Mouse (Mus musculus) gastrocnemius, postnatal 4 days (tissue): ENCODE data around the gene Mfge8. TPM values are rescaled to one million over a fixed set of nuclear protein-coding genes. Genes with fewer than 3 reads are reported as not detected.

Experiments
- DNase-seq, 2 experiments: peaks; one replicate each; pipeline ENCODE4 v3.0.0; 2021 to 2022; ENCODE audit warnings: low spot score in 2 of 2, mixed read lengths in 2 of 2
- long read RNA-seq, 2 experiments: library from polyadenylated mRNA; stranded (forward); transcript quantifications; one replicate each; pipeline ENCODE4 v2.0.0; 2021
- total RNA-seq, 2 experiments: library from RNA; stranded (reverse); gene quantifications; 2 replicates each; pipeline ENCODE4 v1.2.3; 2021

Mfge8 gene
- 100 to 1,000 TPM; 103 TPM for total RNA-seq
- long read RNA-seq, experiment 1, transcript Mfge8-202 (9 exons, 2,008 nt): major isoform, 163 of 240 reads
- long read RNA-seq, experiment 1, transcript Mfge8-201 (10 exons, 2,125 nt): minor isoform, 58 of 240 reads
- long read RNA-seq, experiment 1, transcript Mfge8-209 (6 exons, 2,330 nt): minor isoform, 6 of 240 reads
- long read RNA-seq, experiment 1, partial matches to known transcripts: 5 of 240 reads
- long read RNA-seq, experiment 1, other reads (novel, unspliced or antisense): 6 of 240 reads
- long read RNA-seq, experiment 2, transcript Mfge8-202 (9 exons, 2,008 nt): major isoform, 176 of 258 reads
- long read RNA-seq, experiment 2, transcript Mfge8-201 (10 exons, 2,125 nt): minor isoform, 61 of 258 reads
- long read RNA-seq, experiment 2, transcript Mfge8-209 (6 exons, 2,330 nt): minor isoform, 5 of 258 reads
- long read RNA-seq, experiment 2, partial matches to known transcripts: 8 of 258 reads
- long read RNA-seq, experiment 2, other reads (novel, unspliced or antisense): 7 of 258 reads

GRCm38 (mm10) chr7:79148711-79149266 is at the start of gene Mfge8:
TSS of gene Mfge8 (minus strand) at chr7:79149060.
- DNase-seq: peak; percentile 78 to 89

GRCm38 (mm10) chr7:79194560-79195413 is 45.9 kb upstream of the Mfge8 start:
- DNase-seq: no peak

- no peak for DNase-seq
Measured at GRCm38 (mm10) chr7:79193936-79194335, 45.1 kb upstream of the Mfge8 start.

- DNase-seq: no peak
Measured at GRCm38 (mm10) chr7:79191501-79191900, 42.6 kb upstream of the Mfge8 start.

DNA sequence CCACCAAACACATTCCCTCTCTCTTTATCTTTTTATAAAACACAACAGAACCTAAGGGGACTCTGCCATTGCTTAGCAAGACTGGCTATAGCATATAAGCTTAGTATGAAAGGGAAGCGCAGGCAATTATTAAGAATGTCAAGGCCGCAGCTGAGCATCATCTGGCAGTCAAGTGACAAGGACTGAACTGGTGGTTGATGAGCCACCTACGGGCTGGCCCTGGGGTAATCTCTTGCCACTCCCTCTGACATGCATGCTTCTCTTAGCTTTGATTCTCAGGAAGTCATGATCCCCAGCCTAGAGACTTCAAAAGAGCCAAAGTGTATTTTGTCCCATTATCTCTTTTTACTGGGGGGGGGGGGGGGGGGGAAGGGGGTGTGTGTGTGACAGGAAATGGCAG is 41.7 kb upstream of the Mfge8 start:
- no peak for DNase-seq

DNA sequence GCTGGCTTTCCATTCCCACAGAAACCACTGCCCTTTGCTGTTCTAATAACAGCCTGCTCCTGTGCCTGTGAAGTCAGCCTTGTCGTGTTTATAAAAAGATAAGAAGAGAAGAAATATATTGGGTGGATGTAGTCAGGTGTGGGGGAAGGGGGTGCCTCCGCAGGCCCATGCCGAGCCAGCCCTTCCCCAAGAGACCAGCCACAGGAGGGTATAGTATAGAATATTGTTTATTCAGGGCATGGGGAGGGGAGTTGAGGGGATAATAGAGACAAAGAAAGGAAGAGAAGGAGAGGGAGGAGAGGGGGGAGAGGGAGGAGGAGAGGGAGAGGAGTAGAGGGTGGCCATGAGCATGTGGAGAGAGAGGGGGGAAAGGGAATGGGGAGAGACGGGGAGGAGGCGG is 40.4 kb upstream of the Mfge8 start:
- no peak for DNase-seq

DNA sequence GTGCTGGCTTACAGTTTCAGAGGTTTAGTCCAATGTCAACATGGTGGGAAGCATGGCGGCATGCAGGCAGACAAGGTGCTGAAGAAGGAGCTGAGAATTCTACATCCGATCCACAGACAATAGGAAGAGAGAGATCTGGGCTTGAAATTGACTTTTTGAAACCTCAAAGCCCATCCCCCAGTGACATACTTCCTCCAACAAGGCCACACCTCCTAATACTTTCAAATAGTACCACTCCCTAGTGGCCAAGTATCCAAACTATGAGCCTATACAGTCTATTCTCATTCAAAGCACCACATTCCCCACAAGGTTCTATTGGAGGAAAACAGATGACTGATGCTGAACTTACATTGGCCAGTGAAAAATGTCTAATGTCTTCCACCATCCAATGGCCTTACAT is 38.7 kb upstream of the Mfge8 start:
- no peak for DNase-seq

DNA sequence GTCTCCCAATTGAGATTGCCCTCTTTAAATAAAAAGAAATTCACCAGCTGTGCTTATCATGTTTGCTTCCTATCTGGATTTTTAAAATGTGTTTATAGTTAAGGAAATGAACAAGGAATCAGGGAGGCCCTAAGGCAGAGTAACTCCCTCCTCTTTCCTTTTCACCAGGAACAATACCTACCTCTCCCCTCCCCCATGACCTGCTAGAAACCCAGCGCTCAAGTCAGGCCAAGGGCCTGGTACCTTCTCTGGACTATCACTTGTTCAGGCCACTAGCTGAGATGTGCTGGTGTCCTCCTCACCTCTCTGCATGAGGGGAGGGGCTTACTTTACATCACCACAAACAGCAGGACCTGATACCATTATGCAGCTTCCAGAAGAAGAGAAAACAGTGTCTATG is 34.6 kb upstream of the Mfge8 start:
- no peak for DNase-seq

DNA sequence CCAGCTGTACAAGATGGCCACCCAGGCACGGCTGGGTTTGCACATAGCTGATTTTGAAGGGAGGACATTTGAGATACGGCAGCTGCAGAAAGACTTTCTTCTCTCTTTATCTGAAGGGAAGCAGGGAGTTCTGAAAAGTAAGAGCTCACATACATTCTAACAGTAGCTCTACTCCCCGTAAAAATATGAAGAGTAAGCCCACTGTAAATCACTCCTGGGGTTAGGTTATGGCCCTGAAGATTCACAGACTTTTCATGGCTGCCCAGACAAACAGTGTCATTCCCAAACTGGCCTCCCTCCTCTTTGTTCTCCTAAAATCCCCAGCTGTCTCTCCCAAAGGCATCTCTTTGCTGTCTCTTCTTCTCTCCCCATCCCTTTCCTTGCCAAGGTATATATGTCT is 24.9 kb upstream of the Mfge8 start:
- DNase-seq: no peak

DNA sequence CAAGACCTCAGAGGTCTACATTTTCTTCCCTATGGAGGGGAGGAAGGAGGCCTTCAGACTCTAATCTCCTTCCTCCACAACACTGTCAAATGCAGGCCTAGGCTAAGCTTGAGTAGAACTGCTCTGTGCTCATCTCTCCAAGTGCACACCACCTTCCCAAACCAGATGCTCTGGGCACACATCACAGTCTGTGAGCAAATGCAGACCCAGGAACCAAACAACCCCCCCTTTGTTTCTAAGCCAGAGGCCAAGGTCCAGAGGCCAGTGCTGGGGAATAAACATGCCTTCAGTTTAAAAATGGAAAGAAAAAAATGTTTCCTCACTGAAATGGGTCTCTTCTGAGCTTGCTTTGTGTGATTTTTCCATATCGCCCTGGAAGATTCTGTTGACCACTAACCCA is 22.9 kb upstream of the Mfge8 start:
- no peak for DNase-seq

DNA sequence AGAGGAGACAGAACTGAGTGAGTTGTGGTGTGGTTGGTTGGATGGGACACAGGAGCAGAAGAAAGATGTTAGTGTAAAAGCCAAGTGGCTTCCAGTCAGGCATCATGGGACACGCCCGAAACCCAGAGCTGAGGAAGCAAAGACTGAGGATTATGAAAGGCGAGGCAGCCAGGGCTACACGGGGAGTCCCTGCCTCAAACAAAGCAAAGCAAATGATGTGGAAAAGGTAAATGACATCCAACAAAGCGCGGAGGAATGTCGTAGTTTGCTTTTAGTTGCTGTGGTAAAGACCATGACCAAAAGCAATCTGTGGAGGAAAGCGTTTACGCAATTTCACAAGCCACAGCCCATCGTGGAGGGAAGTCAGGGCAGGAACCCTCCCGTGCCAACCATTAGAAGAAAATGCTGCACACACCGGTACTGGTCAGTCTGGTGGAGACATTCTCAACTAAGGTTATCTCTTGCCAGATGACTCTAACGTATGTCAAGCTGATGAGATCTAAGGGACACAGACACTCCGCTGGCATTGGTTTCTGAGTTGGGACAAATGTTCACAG is 18.2 kb upstream of the Mfge8 start:
- DNase-seq: no peak

DNA sequence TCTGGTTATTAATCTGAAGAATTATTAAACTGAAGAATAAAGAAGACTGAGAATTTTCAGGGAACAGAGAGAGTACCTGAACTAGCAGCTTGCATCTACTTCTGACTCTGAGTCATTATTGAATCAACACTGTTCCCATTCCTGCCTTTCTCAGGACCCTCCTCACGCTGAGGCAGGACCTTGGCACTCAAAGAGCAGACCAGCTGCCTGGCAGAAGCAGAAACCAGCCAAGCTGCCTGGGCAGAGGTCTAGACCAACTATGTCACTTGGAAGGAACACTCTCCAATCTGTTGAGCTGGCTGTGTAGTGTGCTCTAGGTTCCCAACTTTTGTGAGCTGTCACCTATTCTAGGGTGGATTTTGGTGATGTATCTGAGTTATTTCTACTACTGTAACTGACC is 10.5 kb upstream of the Mfge8 start:
- no peak for DNase-seq

GRCm38 (mm10) chr7:79149522-79149921 is 662 bp upstream of the Mfge8 start:
- no peak for DNase-seq

DNA sequence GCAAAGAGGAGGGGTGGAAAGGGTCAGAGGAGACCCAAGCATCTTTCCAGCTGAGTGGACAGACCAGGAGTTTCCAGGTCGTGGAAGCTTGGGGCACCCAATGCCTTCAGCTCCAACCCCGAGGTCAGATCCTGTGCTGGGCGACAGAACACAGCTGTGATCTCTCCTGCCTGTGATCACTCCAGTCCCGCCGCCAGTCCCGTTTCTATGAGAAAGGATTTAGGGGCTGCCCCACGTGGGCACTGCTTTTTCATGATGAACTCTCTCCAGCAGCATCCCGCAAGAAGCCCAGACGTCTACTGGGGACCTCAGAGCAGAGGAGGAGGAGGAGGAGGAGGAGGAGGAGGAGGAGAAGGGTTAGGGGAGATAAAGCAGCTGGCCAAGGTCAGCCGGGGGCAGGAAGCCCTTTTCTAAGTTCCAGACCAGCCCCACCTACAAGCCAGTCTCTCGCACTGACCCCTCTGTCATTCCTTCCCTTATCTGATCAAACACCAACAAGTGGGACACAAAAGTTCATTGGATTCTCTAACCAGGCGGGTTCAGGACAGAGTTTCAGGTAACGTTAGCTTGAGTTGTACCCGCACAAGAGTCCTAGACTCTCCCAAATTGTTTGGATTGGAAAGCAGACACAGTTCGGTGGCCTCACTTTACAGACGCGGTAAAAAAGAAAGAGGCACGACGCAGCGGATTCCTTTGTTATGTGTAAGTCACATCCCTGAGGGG is 768 bp downstream of the Mfge8 start:
- no peak for DNase-seq

GRCm38 (mm10) chr7:79147011-79147837 is 1.6 kb downstream of the Mfge8 start:
- DNase-seq: no peak

DNA sequence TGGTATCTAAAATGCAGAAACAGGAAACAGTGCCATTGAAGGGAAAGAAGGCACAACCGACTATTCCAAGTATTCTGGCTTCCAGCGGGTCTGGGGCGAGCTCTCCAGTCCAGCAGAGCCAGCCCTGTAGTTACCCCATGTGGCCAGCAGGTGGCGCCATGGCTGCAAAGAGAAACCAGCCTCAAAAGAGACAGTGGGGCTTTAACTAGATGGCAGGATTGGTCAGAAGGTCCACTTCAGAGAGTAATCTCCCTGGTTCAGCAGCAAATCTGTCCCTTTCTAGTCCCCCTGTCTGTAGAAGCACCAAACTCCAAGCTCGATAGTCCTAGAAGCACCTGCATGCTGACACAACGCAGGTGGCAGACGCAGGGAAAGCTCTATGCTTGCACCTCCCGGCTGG is 8.0 kb downstream of the Mfge8 start:
- peak; percentile 66 to 77 for DNase-seq

GRCm38 (mm10) chr7:79139891-79140591 is 8.8 kb downstream of the Mfge8 start:
- no peak for DNase-seq

DNA sequence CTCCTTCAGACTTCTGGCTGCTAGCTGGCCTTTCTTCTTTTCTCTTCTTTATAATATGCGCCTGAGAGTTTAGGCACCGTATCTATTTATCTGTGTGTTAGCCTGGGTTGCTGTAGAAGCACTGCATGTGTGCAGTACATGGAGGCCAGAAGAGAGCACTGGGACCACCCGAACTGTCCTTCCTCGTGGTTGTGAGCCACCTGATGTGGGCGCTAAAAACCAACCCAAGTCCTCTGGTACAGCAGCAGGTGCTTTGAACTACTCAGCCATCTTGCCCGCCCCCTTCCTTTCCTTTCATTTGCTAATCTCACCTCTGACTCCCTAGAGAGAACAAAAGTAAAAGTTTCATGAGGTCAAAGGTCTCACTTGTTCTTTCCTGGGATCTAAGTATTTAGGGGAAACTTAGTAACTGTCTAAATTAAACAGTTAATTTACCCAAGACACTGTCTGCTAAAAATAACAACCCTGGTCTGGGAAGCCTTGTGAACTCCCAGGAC is 9.5 kb downstream of the Mfge8 start:
- no peak for DNase-seq

DNA sequence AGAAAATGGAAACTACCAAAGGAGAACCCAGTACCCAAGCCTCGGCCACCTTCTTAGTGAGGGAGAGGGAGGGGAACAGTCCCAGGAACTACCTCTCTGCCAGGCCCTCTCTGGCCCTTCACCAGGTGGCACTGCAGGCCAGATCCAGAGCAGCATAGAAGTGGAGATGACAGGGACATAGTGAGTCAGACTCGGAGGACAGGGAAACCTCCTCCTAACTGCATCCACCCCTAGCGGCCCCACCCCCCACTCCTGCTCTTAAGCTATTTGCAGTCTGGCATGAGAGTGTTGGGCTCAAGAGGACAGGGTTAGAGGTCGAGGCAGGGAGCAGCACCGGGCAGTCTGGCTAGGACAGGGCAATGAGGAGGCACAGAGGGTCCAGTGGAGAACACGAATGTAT is 15.5 kb downstream of the Mfge8 start:
- DNase-seq: no peak
